ENCODE assay signal across 8 mouse cellular contexts in the genomic region with DNA sequence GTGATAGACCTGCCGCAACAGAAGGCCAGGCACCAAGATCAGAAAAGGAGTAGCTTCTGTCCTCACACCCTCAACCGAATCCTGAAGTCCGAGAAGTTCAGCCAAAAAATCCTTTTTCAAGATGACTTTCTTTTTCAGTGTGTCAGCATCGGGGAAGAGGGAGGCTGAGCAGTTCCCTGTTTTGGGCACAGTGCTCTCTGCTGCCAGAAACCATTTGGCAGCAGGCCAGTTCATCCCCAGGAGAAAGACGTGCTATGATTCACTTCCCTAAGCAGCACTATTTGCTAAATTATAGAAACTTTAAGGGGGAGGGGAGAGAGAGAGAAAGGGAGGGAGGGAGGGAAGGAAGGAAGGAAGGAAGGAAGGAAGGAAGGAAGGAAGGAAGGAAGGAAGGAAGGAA. TPM values are rescaled to one million over a fixed set of nuclear protein-coding genes. Genes with fewer than 3 reads are reported as not detected.
DNase-seq lines count a peak whose midpoint lies in the region; ATAC-seq and TF ChIP-seq lines count a peak whose summit lies in the region.

No protein-coding gene starts in this region.

- H3K27ac ChIP-seq in hindbrain, postnatal 0 days: no peak overlapping the region
- H3K27ac ChIP-seq in hindbrain, embryonic 12.5 days: no peak overlapping the region
- H3K27ac ChIP-seq in gastrocnemius, adult 2 months: peak overlapping the region; percentile 64
- no peak overlapping the region for H3K27ac ChIP-seq in limb, embryonic 14.5 days (replicated peaks; ENCODE audit: low read depth, low read length)
- H3K27ac ChIP-seq in stomach, embryonic 16.5 days (ENCODE audit: low read length): peak overlapping the region; percentile 94

- no peaks in the 10 kb centered on the region for H3K9me3 ChIP-seq in hindbrain, postnatal 0 days (ENCODE audit: low read length)
- no peaks in the 10 kb centered on the region for H3K9me3 ChIP-seq in hindbrain, embryonic 12.5 days (replicated peaks)
- H3K9me3 ChIP-seq in limb, embryonic 14.5 days (ENCODE audit: control insufficient read depth, low read length): no peaks in the 10 kb centered on the region
- no peaks in the 10 kb centered on the region for H3K9me3 ChIP-seq in stomach, embryonic 16.5 days (replicated peaks; ENCODE audit: control insufficient read depth, low read length)

- no peak overlapping the region for H3K4me2 ChIP-seq in hindbrain, postnatal 0 days (ENCODE audit: low read depth, low read length)
- no peak overlapping the region for H3K4me2 ChIP-seq in hindbrain, embryonic 12.5 days (replicated peaks)
- H3K4me2 ChIP-seq in limb, embryonic 14.5 days (replicated peaks; ENCODE audit: low read depth, low read length, severe bottlenecking): no peak overlapping the region
- H3K4me2 ChIP-seq in stomach, embryonic 16.5 days (ENCODE audit: low read depth, low read length): peak overlapping the region; percentile 50

- no peak for ATAC-seq in hindbrain, postnatal 0 days
- no peak for ATAC-seq in hindbrain, embryonic 12.5 days (ENCODE audit: low FRiP score)
- ATAC-seq in limb, embryonic 14.5 days (ENCODE audit: low FRiP score, low read depth): no peak
- ATAC-seq in stomach, embryonic 16.5 days (ENCODE audit: insufficient read depth, low FRiP score): 0 out of 2 replicates have a peak, but pooled peaks have one; percentile 41

- no peak overlapping the region for H3K4me3 ChIP-seq in hindbrain, postnatal 0 days (ENCODE audit: low read length)
- no peak overlapping the region for H3K4me3 ChIP-seq in hindbrain, embryonic 12.5 days
- H3K4me3 ChIP-seq in gastrocnemius, adult 2 months: no peak overlapping the region
- H3K4me3 ChIP-seq in limb, embryonic 14.5 days (replicated peaks; ENCODE audit: low read length): no peak overlapping the region
- H3K4me3 ChIP-seq in stomach, embryonic 16.5 days (replicated peaks; ENCODE audit: low read length): peak overlapping the region; percentile 44

- no peak for TF ChIP-seq CTCF in hindbrain, postnatal 0 days (IDR thresholded peaks at IDR 0.05; ENCODE audit: low read depth)
- no peak for TF ChIP-seq CTCF in gastrocnemius, adult 2 months (IDR thresholded peaks at IDR 0.05)

- peak; percentile 78 for DNase-seq in hindbrain, postnatal 0 days (ENCODE audit: low spot score)
- peak; percentile 89 for DNase-seq in adrenal gland, adult 2 months
- DNase-seq in gastrocnemius, adult 2 months: peak; percentile 76
- DNase-seq in kidney, adult 8-10 months: peak; percentile 64 to 77
- DNase-seq in limb, embryonic 14.5 days (ENCODE audit: low spot score): peak; percentile 74
- DNase-seq in thymus, postnatal 36 days: no peak

- intact Hi-C loops in gastrocnemius, adult 2 months (cut with DNase I): no loop called here

- TF ChIP-seq POLR2A in limb, embryonic 14.5 days (IDR thresholded peaks at IDR 0.05; ENCODE audit: borderline replicate concordance, extremely low read depth, insufficient read depth, insufficient read length): no peak

- no peak overlapping the region for H3K9ac ChIP-seq in hindbrain, postnatal 0 days (replicated peaks; ENCODE audit: low read length)
- H3K9ac ChIP-seq in hindbrain, embryonic 12.5 days: no peak overlapping the region
- no peak overlapping the region for H3K9ac ChIP-seq in limb, embryonic 14.5 days (ENCODE audit: low read depth, low read length, severe bottlenecking)
- peak overlapping the region; percentile 73 for H3K9ac ChIP-seq in stomach, embryonic 16.5 days (ENCODE audit: low read length)

- no peaks in the 10 kb centered on the region for H3K36me3 ChIP-seq in hindbrain, postnatal 0 days (ENCODE audit: insufficient read depth, low read length)
- H3K36me3 ChIP-seq in hindbrain, embryonic 12.5 days: no peaks in the 10 kb centered on the region
- no peaks in the 10 kb centered on the region for H3K36me3 ChIP-seq in limb, embryonic 14.5 days (ENCODE audit: control insufficient read depth, insufficient read depth, low read length)
- no peaks in the 10 kb centered on the region for H3K36me3 ChIP-seq in stomach, embryonic 16.5 days (ENCODE audit: control insufficient read depth, insufficient read depth, low read length)

- H3K4me1 ChIP-seq in hindbrain, postnatal 0 days (ENCODE audit: insufficient read depth, low read length): 0 out of 2 replicates have a peak, but pooled peaks cover 2% of the 10 kb centered on the region
- H3K4me1 ChIP-seq in hindbrain, embryonic 12.5 days: peaks cover 10% of the 10 kb centered on the region
- peaks cover 17% of the 10 kb centered on the region for H3K4me1 ChIP-seq in limb, embryonic 14.5 days (ENCODE audit: control insufficient read depth, insufficient read depth, low read length)
- H3K4me1 ChIP-seq in stomach, embryonic 16.5 days (ENCODE audit: control insufficient read depth, insufficient read depth, low read length): peaks cover 17% of the 10 kb centered on the region

- no peaks in the 10 kb centered on the region; the same call in 1 of the 2 replicates for H3K27me3 ChIP-seq in hindbrain, postnatal 0 days (ENCODE audit: insufficient read depth, low read length)
- 0 out of 2 replicates have a peak, but pooled peaks cover 3% of the 10 kb centered on the region for H3K27me3 ChIP-seq in hindbrain, embryonic 12.5 days
- H3K27me3 ChIP-seq in limb, embryonic 14.5 days (ENCODE audit: control insufficient read depth, insufficient read depth, low read length): no peaks in the 10 kb centered on the region
- peaks cover 4% of the 10 kb centered on the region; the same call in 1 of the 2 replicates for H3K27me3 ChIP-seq in stomach, embryonic 16.5 days (ENCODE audit: control insufficient read depth, insufficient read depth, low read length)

- WGBS in hindbrain, postnatal 0 days: 30% methylated on average over 5 of the region's 5 CpGs
- 68% methylated on average over 5 of the region's 5 CpGs for WGBS in hindbrain, embryonic 12.5 days
- WGBS in limb, embryonic 14.5 days: 40% methylated on average over 5 of the region's 5 CpGs
- 35% methylated on average over 5 of the region's 5 CpGs for WGBS in stomach, embryonic 16.5 days

RNA-seq across cellular contexts. Expression of gene Hacd2, which starts 26.1 kb away (rescaled TPM):
- 11.7 and 13.1 TPM in 2 replicates for total RNA-seq in hindbrain, postnatal 0 days (2014; rRNA removed)
- 60.0 and 61.4 TPM in 2 replicates for polyA plus RNA-seq in hindbrain, postnatal 0 days (2015; fragmentation: Nextera tagmentation; extraction: Ambion mirVana)
- polyA plus RNA-seq in hindbrain, embryonic 12.5 days (2016; fragmentation: Nextera tagmentation; extraction: Ambion mirVana): 37.9 and 42.5 TPM in 2 replicates
- total RNA-seq in adrenal gland, adult 2 months (2021): 10 to 100 TPM; 65.5 to 84.7 TPM
- polyA plus RNA-seq in adrenal gland, adult 2 months (2012; rRNA removed): 8.1 and 18.4 TPM in 2 replicates
- 1 to 10 TPM; 1.8 TPM for total RNA-seq in gastrocnemius, adult 2 months (2021)
- 33.3 and 52.8 TPM in 2 replicates for polyA plus RNA-seq in limb, embryonic 14.5 days (2012; rRNA removed)
- 62.2 TPM in 2 replicates for polyA plus RNA-seq in limb, embryonic 14.5 days (2014; fragmentation: Nextera tagmentation; extraction: Ambion mirVana)
- polyA plus RNA-seq in stomach, embryonic 16.5 days (2015; fragmentation: Nextera tagmentation; extraction: Ambion mirVana): 106 and 112 TPM in 2 replicates

Comparison
In these comparisons a context has a peak if more than half of its experiments do, and no peak if none do; other contexts are left out.
1. DNase-seq: peak in hindbrain, postnatal 0 days (single experiment), adrenal gland, adult 2 months (single experiment), gastrocnemius, adult 2 months (single experiment), kidney, adult 8-10 months (2 of 2) and limb, embryonic 14.5 days (single experiment); none in thymus, postnatal 36 days (0 of 2).
2. H3K27ac ChIP-seq: peak in gastrocnemius, adult 2 months (single experiment) and stomach, embryonic 16.5 days (single experiment); none in hindbrain, postnatal 0 days (single experiment), hindbrain, embryonic 12.5 days (single experiment) and limb, embryonic 14.5 days (single experiment).